Mouse (Mus musculus): ENCODE measurements at regions not wholly inside any gene's neighbourhood (a gene's known extent, or its start where the extent isn't known, plus 50 kb on each side); places are given as distances from the start of the nearest gene placed in this dataset.

DNA sequence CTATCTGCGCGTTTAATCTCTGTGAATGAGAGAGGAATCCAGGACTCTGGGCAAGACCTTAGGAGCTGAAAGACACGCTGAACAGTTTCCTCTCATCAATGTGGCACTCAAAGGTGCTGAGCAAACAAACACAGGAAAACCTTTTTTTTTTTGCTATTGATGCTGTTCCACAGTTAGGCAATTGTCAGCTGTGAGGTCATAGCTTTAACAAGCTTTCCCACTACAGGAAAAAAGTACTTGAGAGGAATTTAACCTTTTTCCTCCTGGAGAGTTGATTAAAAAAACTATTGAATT, 261.0 kb downstream of the Fzd1 start:
- no peaks in the 10 kb centered on the region for H3K9me3 ChIP-seq
- 56% methylated on average over 3 of the region's 3 CpGs for WGBS
- H3K4me3 ChIP-seq (replicated peaks): no peak overlapping the region
- no peak overlapping the region for H3K27ac ChIP-seq
- H3K27me3 ChIP-seq: no peaks in the 10 kb centered on the region
- no peak overlapping the region for H3K9ac ChIP-seq (replicated peaks)
- H3K4me2 ChIP-seq: peak overlapping the region; percentile 19
- peaks cover 30% of the 10 kb centered on the region for H3K4me1 ChIP-seq (replicated peaks)
- no peaks in the 10 kb centered on the region for H3K36me3 ChIP-seq
- ATAC-seq (ENCODE audit: insufficient number of reproducible peaks, insufficient read depth, low FRiP score, low TSS enrichment, low read depth): no peak

DNA sequence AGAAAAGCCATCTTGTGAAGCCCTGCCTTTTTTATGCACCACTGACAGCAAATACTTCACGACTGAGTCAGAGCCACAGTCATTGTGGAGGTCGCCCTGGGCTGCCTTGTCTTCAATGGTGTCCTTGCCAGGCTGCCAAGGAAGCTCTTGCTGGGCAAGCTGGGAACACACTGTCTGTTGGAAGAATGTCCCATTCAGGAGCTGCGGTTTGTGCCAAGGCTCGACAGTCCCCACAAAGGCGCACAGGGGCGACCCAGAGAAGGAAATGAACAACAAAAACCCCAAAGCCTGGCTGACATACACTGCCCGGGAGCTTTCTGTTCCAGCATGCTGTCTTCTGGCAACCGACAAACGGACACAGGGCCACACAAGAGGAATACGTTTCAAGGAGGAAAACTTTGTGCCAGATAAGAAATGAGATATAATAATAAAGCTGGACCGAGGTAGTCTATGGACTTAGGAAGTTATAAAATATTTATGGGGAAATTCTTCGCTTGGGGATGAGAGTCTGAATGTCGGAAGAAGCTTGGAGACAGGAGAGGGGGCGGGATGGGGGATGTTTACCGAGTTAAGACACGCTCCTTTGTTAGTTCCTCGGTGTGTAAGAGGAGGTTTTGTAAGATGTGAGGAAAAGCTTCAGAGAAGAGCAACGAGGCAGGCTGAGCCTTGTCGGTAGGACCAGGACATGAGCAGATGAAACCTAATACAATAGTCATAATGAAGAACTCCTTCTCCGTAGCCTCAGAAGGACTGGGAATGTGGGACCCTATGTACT, 261.5 kb downstream of the Fzd1 start:
- H3K9ac ChIP-seq (replicated peaks): no peak overlapping the region
- no peak for ATAC-seq (ENCODE audit: insufficient number of reproducible peaks, insufficient read depth, low FRiP score, low TSS enrichment, low read depth)

DNA sequence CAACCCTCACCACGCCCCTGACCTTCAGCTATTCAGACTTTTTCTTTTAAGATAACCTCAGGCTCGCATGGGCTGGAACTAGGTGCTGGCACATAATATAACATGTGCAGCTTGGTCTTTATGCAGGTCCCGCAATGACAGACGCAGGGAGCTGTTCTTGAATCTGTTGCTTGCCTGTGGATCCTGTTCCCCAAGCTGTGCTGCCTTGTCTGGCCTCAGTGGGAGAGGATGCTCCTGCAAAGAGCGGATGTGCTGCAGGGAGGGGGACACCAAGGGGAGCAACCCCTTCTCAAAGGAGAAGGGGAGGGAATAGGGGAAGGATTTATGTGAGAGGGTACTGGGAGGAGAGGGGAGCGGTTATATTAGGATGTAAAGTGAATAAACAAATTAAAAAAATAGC, 262.4 kb downstream of the Fzd1 start:
- no peak overlapping the region for H3K4me2 ChIP-seq
- no peak overlapping the region for H3K27ac ChIP-seq
- H3K4me3 ChIP-seq (replicated peaks): no peak overlapping the region
- no peak for ATAC-seq (ENCODE audit: insufficient number of reproducible peaks, insufficient read depth, low FRiP score, low TSS enrichment, low read depth)
- no peaks in the 10 kb centered on the region for H3K9me3 ChIP-seq
- H3K27me3 ChIP-seq: no peaks in the 10 kb centered on the region
- H3K9ac ChIP-seq (replicated peaks): no peak overlapping the region
- H3K36me3 ChIP-seq: no peaks in the 10 kb centered on the region
- H3K4me1 ChIP-seq (replicated peaks): peaks cover 30% of the 10 kb centered on the region
- 68% methylated on average over 6 of the region's 6 CpGs for WGBS

More for the DNA sequence above, 261.5 kb downstream of the Fzd1 start:
- no peaks in the 10 kb centered on the region for H3K27me3 ChIP-seq
- H3K27ac ChIP-seq: no peak overlapping the region
- no peaks in the 10 kb centered on the region for H3K36me3 ChIP-seq
- 45% methylated on average over 20 of the region's 20 CpGs for WGBS
- no peak overlapping the region for H3K4me3 ChIP-seq (replicated peaks)
- H3K4me1 ChIP-seq (replicated peaks): peaks cover 30% of the 10 kb centered on the region
- H3K9me3 ChIP-seq: no peaks in the 10 kb centered on the region
- peak overlapping the region; percentile 19 for H3K4me2 ChIP-seq

DNA sequence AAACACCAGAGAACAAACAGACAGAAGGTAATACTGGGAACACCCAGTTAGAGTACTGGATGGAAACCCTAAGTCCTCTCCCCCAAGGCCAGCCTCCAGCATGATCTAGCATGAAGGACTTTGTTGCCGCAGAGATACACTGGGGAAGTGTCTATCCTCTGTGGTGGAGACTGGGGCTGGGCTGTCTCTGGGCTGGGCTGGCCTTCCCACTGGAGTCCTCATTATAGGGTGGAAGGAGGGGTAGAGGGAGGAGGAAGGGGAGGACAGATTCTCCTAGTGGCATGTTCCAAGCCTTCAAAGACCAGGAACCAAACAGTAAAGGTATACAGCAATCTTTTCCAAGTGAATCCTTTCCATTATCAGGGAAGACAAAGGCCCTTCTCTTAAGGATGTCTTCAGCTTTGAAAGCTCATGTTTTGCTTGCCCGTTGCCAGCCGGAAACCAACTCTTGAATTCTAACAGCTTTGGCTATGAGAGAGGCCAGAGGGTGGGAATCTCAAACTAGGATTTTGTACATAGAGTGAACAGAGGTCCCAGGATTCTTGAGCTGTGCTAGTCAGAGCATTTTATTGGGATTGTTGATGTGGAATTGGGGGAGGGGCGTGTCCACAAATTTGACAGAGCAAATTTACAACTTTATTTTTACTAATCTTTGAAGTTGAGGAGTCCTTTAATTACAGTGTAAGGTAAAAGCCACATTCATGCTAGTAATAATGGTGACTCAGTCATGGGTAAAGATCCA, 271.3 kb downstream of the Fzd1 start:
- ATAC-seq (ENCODE audit: insufficient number of reproducible peaks, insufficient read depth, low FRiP score, low TSS enrichment, low read depth): peak; percentile 52; the same call in 1 of the 2 replicates

DNA sequence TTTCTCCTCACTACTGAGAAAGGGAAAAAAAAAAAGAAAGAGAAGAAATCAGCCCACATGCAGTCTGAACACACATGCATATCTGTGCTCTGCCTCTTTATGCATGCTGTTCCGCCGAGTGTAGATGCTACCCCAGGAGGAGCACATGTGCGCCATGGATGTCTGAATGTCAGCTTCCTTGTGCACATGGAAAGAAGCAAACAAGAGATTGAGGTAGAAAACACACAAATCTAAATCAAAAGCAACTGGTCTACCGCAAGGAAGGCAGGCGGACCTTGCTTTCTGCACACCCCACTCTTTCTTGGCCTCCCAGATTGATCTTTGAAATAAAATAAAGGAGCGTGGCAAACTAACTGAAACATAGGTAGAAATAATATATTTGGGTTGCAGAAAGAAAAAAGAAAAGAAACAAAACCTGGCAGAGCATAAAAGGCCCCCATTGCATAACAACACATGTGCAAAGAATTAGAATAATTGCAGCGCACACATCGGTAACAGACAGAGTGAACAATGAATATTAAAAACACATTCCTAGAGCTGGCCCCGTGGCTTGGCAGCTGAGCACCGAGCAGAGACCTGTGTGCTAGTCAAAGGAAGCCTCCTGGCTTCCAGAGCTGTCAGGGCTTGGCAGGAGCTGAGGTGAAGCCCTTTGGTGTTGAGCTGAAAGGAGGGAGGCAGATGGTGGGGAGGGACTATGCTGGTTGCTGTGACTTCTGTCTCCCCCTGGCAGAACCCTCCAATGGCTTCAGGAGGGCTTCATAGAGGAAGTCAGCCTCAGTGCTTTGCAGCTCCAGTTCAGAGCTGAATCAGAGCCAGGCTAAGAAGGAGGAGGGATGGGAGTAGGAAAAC, 272.1 kb downstream of the Fzd1 start:
- peak overlapping the region; percentile 23 for H3K4me2 ChIP-seq
- WGBS: 26% methylated on average over 10 of the region's 10 CpGs
- H3K4me1 ChIP-seq (replicated peaks): peaks cover 31% of the 10 kb centered on the region
- H3K27me3 ChIP-seq: no peaks in the 10 kb centered on the region
- peak overlapping the region; percentile 91 for H3K27ac ChIP-seq
- no peaks in the 10 kb centered on the region for H3K9me3 ChIP-seq
- peak; percentile 84 for ATAC-seq (ENCODE audit: insufficient number of reproducible peaks, insufficient read depth, low FRiP score, low TSS enrichment, low read depth)
- H3K9ac ChIP-seq (replicated peaks): no peak overlapping the region
- no peaks in the 10 kb centered on the region for H3K36me3 ChIP-seq
- H3K4me3 ChIP-seq (replicated peaks): no peak overlapping the region

More for the DNA sequence above, 271.3 kb downstream of the Fzd1 start:
- Histone ChIP-seq H3K4me2 (peak overlapping the region; percentile 23; the same call in 1 of the 2 replicates), H3K9me3 (no peaks in the 10 kb centered on the region), H3K9ac (replicated peaks) (no peak overlapping the region), H3K27me3 (no peaks in the 10 kb centered on the region), H3K4me1 (replicated peaks) (peaks cover 31% of the 10 kb centered on the region), H3K36me3 (no peaks in the 10 kb centered on the region), H3K4me3 (replicated peaks) (no peak overlapping the region), H3K27ac (peak overlapping the region; percentile 91)
- 79% methylated on average over 4 of the region's 4 CpGs for WGBS

DNA sequence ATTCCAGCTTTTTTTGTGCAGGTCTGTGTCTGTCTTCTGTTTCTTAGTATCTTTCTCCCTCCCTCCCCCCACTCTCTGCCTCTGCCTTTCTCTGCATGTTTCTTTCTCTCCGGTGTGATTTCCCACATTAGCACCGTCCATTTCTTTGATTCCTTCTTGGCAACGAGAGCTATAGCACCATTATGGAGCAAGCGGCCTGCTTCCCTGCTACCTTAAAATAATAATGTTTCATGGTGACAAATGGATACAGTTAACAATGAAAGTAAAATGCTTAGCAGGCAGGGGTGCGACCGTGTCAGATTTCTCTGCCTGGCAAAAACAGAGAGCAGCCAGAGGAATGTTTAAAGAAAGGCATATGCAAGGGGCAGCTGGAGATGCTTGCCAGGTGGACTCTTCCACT, 273.1 kb downstream of the Fzd1 start:
- no peak for ATAC-seq (ENCODE audit: insufficient number of reproducible peaks, insufficient read depth, low FRiP score, low TSS enrichment, low read depth)
- Histone ChIP-seq H3K27me3 (no peaks in the 10 kb centered on the region), H3K36me3 (no peaks in the 10 kb centered on the region), H3K4me1 (replicated peaks) (peaks cover 35% of the 10 kb centered on the region), H3K27ac (peak overlapping the region; percentile 85), H3K4me3 (replicated peaks) (peak overlapping the region; percentile 9; the same call in 1 of the 2 replicates), H3K4me2 (peak overlapping the region; percentile 27), H3K9me3 (no peaks in the 10 kb centered on the region), H3K9ac (replicated peaks) (peak overlapping the region; percentile 27; the same call in 1 of the 2 replicates)
- WGBS: 7% methylated on average over 6 of the region's 6 CpGs

DNA sequence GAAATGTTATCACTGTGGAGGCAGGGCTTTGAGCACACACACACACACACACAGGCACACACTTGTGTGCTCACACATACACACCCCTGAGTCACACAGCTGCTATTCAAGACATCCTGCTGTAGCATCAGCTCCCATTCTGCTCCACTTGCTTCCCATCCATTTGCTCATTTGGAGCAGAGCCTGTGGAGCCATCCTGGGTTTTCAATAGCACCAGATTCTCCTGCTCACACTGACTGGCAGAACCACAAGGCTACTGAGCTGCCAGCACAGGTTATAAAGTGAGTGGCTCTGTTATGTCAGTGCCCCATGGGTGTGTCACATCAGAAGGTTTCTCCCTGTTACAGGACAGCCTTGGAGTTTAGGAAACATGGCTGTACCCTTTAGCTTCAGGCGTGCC, 273.7 kb downstream of the Fzd1 start:
- no peaks in the 10 kb centered on the region for H3K27me3 ChIP-seq
- no peaks in the 10 kb centered on the region for H3K36me3 ChIP-seq
- H3K4me2 ChIP-seq: 0 out of 2 replicates have a peak overlapping the region, but pooled peaks have one; percentile 27
- ATAC-seq (ENCODE audit: insufficient number of reproducible peaks, insufficient read depth, low FRiP score, low TSS enrichment, low read depth): no peak
- H3K27ac ChIP-seq: peak overlapping the region; percentile 85
- WGBS: 29% methylated on average over 1 of the region's 1 CpGs
- H3K4me1 ChIP-seq (replicated peaks): peaks cover 35% of the 10 kb centered on the region
- H3K4me3 ChIP-seq (replicated peaks): no peak overlapping the region
- no peaks in the 10 kb centered on the region for H3K9me3 ChIP-seq
- H3K9ac ChIP-seq (replicated peaks): no peak overlapping the region

DNA sequence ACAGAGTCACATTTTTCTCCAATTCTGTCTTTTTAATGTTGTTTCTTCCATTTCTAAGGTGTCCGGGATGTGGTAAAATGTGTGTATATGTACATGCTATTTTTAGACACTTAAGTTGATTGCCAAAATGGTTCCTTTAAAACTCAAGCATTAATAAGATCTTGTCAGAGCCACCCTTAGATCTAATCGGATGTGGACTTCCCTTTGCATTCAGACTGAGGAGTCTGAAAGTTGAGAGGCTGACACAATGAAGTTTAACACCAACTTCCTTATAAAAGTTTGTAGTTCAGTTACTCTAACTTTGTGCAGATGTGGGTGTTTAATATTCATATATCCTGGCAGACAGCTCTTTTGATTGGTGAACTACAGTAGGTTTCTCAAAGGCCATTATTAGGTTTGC, 282.1 kb downstream of the Mterf1b start:
- Histone ChIP-seq H3K27me3 (no peaks in the 10 kb centered on the region), H3K27ac (no peak overlapping the region), H3K9me3 (no peaks in the 10 kb centered on the region), H3K36me3 (no peaks in the 10 kb centered on the region), H3K9ac (replicated peaks) (no peak overlapping the region), H3K4me1 (replicated peaks) (no peaks in the 10 kb centered on the region), H3K4me3 (replicated peaks) (no peak overlapping the region), H3K4me2 (no peak overlapping the region)
- ATAC-seq (ENCODE audit: insufficient number of reproducible peaks, insufficient read depth, low FRiP score, low TSS enrichment, low read depth): no peak
- 82% methylated on average over 2 of the region's 2 CpGs for WGBS

Measured in limb, embryonic 12.5 days (tissue).